Mouse (Mus musculus) small intestine, adult 2 months (tissue): ENCODE results near the gene Rbp7. TPM values are rescaled to one million over a fixed set of nuclear protein-coding genes. Genes with fewer than 3 reads are reported as not detected.
"Not testable (repeated sequence)": the region's sequence is repeated elsewhere in the genome, so short reads cannot be mapped to it uniquely, and the experiment has no call there.

Source experiments
- H3K27ac ChIP-seq: fragments of 200-500 bp; 2 replicates; pipeline ENCODE4 v1.5.1; 2012; ENCODE audit warnings: low read depth, low read length, control low read depth, inconsistent platforms; ENCODE audit not compliant: insufficient read depth
- H3K27me3 ChIP-seq: fragments of 200-500 bp; 2 replicates; pipeline ENCODE4 v1.6.1; 2012; ENCODE audit warnings: mild to moderate bottlenecking, moderate library complexity, low read length, inconsistent platforms; ENCODE audit not compliant: control insufficient read depth, insufficient read depth
- H3K36me3 ChIP-seq: fragments of 200-500 bp; 2 replicates; pipeline ENCODE4 v1.6.1; 2012; ENCODE audit warnings: mild to moderate bottlenecking, low read length, control low read depth, inconsistent platforms; ENCODE audit not compliant: control insufficient read depth, insufficient read depth
- H3K4me1 ChIP-seq: fragments of 200-500 bp; 2 replicates; pipeline ENCODE4 v1.6.1; 2012; ENCODE audit warnings: low read length, inconsistent platforms, mixed read lengths; ENCODE audit not compliant: control insufficient read depth, insufficient read depth, insufficient read length
- H3K4me3 ChIP-seq: fragments of 200-500 bp; 2 replicates; pipeline ENCODE4 v1.5.1; 2012; ENCODE audit warnings: low read depth, mild to moderate bottlenecking, control low read depth, inconsistent platforms, low read length, moderate library complexity
- CTCF ChIP-seq: fragments of 200-500 bp; IDR thresholded peaks from 2 replicates; pipeline ENCODE4 v1.5.1; 2012; ENCODE audit warnings: low read depth, mild to moderate bottlenecking, control low read depth, inconsistent platforms, low read length, moderate library complexity, mixed read lengths; ENCODE audit not compliant: insufficient replicate concordance, insufficient read length; ENCODE audit errors: extremely low read depth
- POLR2A ChIP-seq: fragments of 200-500 bp; IDR thresholded peaks from 2 replicates; pipeline ENCODE4 v1.6.1; 2012; ENCODE audit warnings: low read depth, mild to moderate bottlenecking, control low read depth, inconsistent platforms, low read length, moderate library complexity
- WGBS: fragments of 180-500 bp; shearing (Covaris S2); methylation state at CpG from one replicate; pipeline ENCODE4 v1.1.7; 2018; 5-methylcytosine and 5-hydroxymethylcytosine counted together
- polyA plus RNA-seq: library from polyadenylated mRNA; depleted of rRNA; stranded (reverse); fragments of >200 nt; gene quantifications from 2 replicates; pipeline ENCODE4 v1.2.3, GENCODE M21; 2012

Gene Rbp7
- polyA plus RNA-seq, 1 experiment: 3.9 TPM

- WGBS: 46% methylated on average over 3 of the region's 3 CpGs
- H3K27ac ChIP-seq: no peak overlapping the region
- H3K27me3 ChIP-seq: no peaks in the 10 kb centered on the region
Observed at GRCm38 (mm10) chr4:149442436-149442835, 12.3 kb downstream of the Rbp7 start.

GRCm38 (mm10) chr4:149440576-149440975 is 14.2 kb downstream of the Rbp7 start:
- Histone ChIP-seq H3K36me3 (no peaks in the 10 kb centered on the region), H3K4me1 (no peaks in the 10 kb centered on the region), H3K27ac (no peak overlapping the region), H3K27me3 (no peaks in the 10 kb centered on the region), H3K4me3 (no peak overlapping the region)
- WGBS: 74% methylated on average over 8 of the region's 8 CpGs
- TF ChIP-seq CTCF (no peak), POLR2A (no peak)

More at GRCm38 (mm10) chr4:149442436-149442835, 12.3 kb downstream of the Rbp7 start:
- Histone ChIP-seq H3K4me3 (no peak overlapping the region), H3K36me3 (no peaks in the 10 kb centered on the region), H3K4me1 (peaks cover 4% of the 10 kb centered on the region; the same call in 1 of the 2 replicates)
- TF ChIP-seq CTCF: no peak
- no peak for TF ChIP-seq POLR2A

- H3K27ac ChIP-seq, H3K4me1 ChIP-seq, H3K4me3 ChIP-seq, H3K36me3 ChIP-seq, H3K27me3 ChIP-seq: not testable (repeated sequence)
- WGBS: 81% methylated on average over 1 of the region's 1 CpGs
Observed at GRCm38 (mm10) chr4:149431887-149432286, 22.9 kb downstream of the Rbp7 start.

GRCm38 (mm10) chr4:149429592-149429991 is 25.2 kb downstream of the Rbp7 start:
- 82% methylated on average over 5 of the region's 5 CpGs for WGBS
- TF ChIP-seq CTCF: no peak
- no peak for TF ChIP-seq POLR2A
- H3K4me3 ChIP-seq: no peak overlapping the region
- H3K36me3 ChIP-seq: no peaks in the 10 kb centered on the region
- no peaks in the 10 kb centered on the region for H3K27me3 ChIP-seq
- no peak overlapping the region for H3K27ac ChIP-seq
- H3K4me1 ChIP-seq: peaks cover 2% of the 10 kb centered on the region; the same call in 1 of the 2 replicates

- TF ChIP-seq POLR2A (peak; percentile 62; the same call in 1 of the 2 replicates), CTCF (no peak)
- Histone ChIP-seq H3K27me3 (no peaks in the 10 kb centered on the region), H3K27ac (peak within 1 kb of the TSS; percentile 80), H3K4me3 (peak within 1 kb of the TSS; percentile 77), H3K4me1 (peaks cover 2% of the 10 kb centered on the region; the same call in 1 of the 2 replicates), H3K36me3 (no peaks in the 10 kb centered on the region)
- under 1% methylated on average over 45 of the region's 50 CpGs for WGBS
Observed at GRCm38 (mm10) chr4:149426325-149427199, 28.2 kb downstream of the Rbp7 start, which contains the start of gene Ube4b. Ube4b (minus strand) TSS chr4:149426749.

- Histone ChIP-seq H3K27ac (peak overlapping the region; percentile 80), H3K4me1 (peaks cover 6% of the 10 kb centered on the region), H3K36me3 (no peaks in the 10 kb centered on the region), H3K27me3 (no peaks in the 10 kb centered on the region), H3K4me3 (peak overlapping the region; percentile 77)
- WGBS: under 1% methylated on average over 35 of the region's 35 CpGs
- no peak for TF ChIP-seq CTCF
- no peak for TF ChIP-seq POLR2A
Observed at GRCm38 (mm10) chr4:149425801-149426292, 28.9 kb downstream of the Rbp7 start.

- no peak overlapping the region for H3K27ac ChIP-seq
- no peaks in the 10 kb centered on the region for H3K27me3 ChIP-seq
- H3K4me3 ChIP-seq: no peak overlapping the region
- peaks cover 6% of the 10 kb centered on the region for H3K4me1 ChIP-seq
- 6% methylated on average over 9 of the region's 9 CpGs for WGBS
- H3K36me3 ChIP-seq: no peaks in the 10 kb centered on the region
- TF ChIP-seq CTCF (no peak), POLR2A (no peak)
Observed at GRCm38 (mm10) chr4:149424755-149425154, 30.0 kb downstream of the Rbp7 start.
